Mouse (Mus musculus): ENCODE results near the gene Rbm43.

The Rbm43 gene

DNA sequence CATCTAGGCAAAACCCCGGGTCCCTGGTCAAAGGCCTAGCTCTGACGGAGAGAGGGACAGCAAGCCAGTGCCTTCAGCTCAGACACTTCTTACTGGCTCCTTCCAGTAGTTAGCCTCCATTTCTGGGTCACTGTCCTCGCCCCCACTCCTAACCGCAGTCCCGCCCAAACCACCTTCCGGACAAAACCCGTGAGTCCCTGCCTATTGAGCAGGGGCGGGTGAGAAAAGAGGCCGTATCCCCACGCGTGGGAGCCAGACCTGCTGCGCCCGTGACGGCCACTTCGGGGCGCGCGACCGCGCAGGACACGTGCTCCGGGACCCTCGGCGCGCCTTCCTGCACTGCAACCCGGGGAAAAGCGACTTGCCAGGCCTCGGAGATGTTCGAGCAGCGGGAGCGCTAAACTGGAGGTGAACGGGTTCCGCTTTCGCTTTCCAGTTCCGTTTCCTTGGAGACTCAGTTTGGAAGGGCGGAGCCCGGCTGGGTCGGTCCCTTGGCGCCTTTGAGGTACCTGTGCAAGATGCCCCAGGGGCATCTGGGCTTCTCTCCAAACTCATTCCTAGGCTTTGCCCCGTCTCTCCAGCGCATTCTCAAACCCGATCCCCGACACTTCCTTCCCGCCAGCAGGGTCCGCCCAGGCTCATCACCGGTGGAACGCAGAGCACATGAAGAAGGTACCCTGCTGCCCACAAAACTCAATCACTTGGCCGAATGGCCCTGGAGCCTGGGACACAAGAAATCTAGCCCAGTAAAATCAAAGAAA, at the start of gene Rbm43:
Gene Rbm43, minus strand, starts transcription at position 590 of the 761 bp plus-strand sequence.
- peak; percentile 85 to 86 for DNase-seq (ENCODE audit: low spot score in 2 of 2)

DNA sequence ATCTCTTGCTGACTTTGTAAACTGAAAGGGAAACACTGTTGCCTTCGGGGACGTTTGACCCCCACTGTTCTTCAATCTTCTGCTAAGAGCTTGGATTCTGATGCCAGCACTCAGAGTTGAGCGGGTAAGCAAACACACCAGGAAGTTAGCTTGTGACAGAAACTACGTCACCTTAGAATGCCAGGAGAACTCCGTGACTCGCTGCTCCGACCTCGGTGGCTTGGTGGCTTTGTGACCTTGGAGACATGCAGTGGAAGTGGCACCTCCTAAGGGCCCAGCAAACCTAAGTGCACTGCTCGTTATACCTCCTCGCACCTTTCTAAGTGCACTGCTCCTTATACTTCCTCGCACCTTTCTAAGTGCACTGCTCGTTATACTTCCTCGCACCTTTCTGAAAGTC, 47.3 kb upstream of the Rbm43 start:
- DNase-seq (ENCODE audit: low spot score in 2 of 2) = no peak

DNA sequence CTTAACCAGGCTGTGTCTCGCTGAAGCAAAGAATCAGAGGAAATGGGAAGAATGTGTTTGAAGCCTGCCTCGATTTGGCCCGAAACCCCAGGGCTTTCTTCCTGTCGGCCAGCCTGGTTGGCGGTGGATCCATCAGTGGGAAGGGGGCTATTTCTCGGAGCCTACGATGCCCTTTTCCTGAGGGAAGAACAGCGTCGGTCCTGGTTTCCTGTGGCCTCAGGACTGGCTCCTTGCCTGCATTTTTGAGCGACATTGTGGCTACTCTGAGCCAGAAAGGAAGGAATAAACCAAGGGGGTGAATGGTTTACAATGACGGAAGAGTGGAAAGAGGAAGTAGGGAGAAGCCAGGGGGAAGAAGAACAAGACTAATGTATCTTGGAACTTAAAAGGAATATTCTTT, 46.7 kb upstream of the Rbm43 start:
- peak in 1 of 2 experiments; percentile 25 for DNase-seq (ENCODE audit: low spot score in 2 of 2)

DNA sequence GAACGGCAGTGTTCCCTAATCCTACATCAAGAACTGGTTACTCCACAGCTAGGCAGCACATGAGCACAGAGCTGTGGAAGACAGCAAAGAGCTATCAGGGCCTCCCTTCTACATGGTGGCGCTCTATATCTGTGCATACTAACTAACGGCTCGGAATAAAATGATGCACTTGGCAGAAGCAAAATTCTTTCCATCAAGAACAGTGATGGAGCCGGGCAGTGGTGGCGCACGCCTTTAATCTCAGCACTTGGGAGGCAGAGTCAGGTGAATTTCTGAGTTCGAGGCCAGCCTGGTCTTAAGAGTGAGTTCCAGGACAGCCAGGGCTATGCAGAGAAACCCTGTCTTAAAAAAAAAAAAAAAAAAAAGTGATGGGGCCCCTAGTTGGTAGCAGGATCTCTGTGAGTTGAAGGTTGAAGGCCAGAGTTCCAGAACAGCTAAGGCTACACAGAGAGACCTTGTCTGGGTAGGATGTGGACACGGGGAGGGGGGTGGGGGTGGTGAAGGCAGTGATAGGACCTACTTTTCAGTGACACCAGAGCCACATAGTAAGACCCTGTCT, 38.5 kb upstream of the Rbm43 start, which contains the start of gene Nmi:
Gene Nmi, minus strand, starts transcription at position 85 of the 559 bp plus-strand sequence.
- no peak for DNase-seq (ENCODE audit: low spot score in 2 of 2)

DNA sequence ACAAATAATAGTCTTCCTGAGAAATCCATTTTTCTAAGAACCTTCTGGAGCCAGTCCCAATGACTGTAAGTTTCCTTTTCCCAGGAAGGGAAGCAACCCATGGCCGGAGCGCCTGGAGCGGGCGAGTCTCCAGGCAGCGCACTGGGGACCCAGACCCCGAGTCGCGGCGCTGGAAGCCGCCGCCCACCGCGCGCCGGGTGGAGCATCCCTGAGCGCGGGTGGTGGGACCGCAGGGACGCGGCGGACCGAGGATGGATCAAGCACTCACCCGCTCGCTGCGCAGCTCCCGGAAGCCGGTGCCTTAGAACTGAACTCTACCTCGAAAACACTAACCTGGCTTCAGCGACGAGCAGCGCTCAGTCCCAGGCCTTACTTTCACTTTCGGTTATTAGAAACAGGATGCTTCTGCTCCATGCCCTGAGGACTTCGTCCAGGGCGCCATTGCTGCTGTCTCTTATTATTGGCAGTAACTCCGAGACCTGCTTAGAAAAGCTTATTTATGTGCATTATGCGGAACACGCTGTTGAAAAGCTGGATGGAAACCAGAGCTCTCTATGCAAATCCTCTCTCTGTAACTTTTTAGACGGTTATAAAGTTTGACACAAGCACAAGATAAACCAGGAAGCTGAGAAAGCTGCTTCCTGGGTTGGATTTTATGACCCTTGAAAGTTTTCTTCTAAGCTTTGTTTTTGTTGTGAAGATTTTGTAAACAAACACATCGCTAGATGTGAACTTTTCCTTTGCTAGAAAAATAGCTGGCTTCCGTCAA, 37.9 kb upstream of the Rbm43 start:
- peak in 1 of 2 experiments; percentile 38 for DNase-seq (ENCODE audit: low spot score in 2 of 2)

DNA sequence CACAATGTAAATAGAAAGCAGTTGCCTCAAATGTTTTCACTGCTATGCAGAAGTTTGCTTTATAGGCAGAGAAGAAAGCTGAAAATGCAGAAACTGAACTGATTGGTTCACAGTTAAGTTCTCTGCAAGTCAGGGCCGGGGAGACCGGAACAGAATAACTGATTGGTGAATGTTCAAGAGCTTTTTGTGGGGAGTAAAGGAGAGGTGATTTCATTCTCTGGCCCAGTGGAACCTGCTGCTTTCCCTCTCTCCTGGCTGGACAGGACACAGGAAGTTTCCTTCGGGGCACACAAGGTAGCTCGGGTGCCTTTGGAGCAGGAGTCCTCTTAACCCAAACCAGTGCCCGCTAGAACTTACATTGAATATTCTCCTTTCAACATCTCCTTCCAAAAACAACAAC, 37.2 kb upstream of the Rbm43 start:
- no peak for DNase-seq (ENCODE audit: low spot score in 2 of 2)

DNA sequence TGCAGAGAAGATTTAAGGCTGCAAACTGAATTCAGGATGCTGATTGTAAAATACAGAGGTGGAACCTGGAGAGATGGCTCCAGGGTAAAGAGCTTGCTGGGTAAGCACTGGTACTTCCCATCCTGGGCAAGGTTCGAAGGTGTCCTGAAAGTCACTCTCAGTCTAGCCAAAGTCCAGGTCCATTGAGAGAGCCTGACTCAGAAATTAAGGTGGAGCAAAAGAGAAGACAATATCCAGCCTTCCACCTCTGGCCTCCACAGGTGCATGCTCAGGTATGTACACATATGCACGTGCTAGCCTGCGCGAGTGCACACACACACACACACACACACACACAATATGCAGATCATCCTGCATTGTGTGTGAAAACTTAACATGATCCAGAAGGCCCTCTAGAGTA, 35.9 kb upstream of the Rbm43 start:
- no peak for DNase-seq (ENCODE audit: low spot score in 2 of 2)

DNA sequence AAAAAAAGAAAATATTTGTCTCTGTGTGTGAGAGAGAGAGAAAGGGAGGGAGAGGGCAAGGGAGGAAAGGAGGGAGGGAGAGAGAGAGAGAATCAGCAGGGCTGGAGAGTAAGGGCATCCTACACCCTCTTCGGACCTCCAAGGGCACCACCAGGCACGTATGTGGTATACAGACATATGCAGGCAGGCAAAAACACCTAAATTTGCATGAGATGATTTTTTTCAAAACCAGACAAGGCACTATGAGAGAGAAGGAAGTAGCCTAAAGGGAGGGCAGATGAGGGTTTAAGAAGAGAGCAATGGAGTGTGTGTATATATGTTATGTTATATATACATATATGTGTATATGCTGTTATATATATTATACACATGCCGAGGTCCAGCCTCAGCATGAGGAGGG, 32.3 kb upstream of the Rbm43 start:
- DNase-seq (ENCODE audit: low spot score in 2 of 2) = no peak

DNA sequence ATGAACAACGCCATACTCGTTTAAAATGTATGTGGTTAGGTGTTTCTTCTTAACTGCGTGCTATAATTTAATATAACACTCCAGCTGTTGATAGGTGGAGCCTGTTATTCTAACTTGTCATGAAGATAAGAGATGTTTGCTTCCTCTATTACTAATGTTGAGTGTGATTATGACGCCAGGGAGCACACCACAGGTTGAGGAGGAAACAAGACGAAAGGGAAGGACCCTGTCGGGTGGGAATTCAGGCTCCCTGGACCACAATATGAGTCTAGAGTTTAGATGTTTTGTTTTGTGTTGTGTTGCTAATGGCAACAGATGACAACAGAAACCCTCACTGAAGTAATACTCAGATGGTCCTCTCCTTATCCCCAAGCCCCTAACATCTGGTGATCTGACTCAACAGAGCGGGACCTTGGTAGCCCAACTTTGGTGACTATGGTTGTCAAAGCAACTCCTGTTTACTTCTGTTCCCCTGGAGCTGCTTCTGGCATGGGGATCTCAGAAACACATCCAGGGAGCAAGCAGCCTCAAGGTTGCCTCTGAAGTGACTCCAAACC, 18.8 kb upstream of the Rbm43 start:
- no peak for DNase-seq (ENCODE audit: low spot score in 2 of 2)

DNA sequence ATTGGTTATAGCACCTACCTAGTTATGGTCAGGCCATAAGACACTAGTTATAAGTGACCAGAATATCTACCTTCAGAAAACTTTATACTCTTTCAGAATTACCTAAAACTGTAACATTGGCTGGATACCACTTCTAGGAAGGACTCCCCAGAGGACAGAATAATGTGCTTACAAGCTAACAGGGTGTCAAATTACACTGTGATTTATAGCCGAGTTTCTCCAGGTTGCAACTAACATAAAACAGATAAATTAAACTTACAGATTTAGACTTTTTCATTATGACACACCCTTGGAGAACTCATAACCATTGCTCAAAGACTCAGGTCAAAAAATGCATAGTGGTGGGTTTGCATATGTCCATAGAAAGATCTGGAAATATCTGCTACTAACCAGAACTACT, 15.9 kb upstream of the Rbm43 start:
- DNase-seq (ENCODE audit: low spot score in 2 of 2) = no peak

DNA sequence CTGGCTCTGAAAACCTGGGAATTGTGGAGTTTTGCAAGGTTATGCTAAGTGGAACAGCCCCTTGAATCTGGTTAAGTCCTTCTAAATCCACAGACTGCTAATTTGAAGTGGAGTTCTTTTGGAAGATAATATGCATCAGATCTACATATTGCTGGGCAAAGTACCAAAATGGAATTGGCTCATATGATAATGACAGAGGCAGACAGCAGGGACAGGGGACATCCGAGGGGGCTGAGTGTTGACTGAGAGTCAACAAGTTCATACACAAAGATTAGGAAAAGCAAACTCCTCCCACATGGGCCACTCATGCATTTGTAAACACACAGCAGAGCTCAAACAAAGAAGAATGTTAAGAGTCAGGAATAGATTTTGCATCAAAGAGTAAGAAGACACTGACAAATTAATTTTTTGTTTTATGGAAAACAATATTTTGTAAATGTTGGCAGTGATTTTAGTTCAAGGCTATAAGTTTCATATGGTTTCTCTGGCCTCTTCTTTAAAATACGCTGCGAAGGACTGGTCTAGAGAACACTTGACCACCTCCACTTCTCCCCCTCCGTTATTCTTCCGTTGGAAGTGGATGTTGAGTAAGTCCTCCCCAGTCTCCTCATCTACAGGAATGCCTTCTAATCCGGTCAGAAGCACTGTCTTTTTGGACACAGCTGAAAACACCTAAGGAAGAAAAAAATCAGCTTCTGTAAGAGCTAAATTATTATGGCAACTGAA, 13.3 kb upstream of the Rbm43 start:
- no peak for DNase-seq (ENCODE audit: low spot score in 2 of 2)

DNA sequence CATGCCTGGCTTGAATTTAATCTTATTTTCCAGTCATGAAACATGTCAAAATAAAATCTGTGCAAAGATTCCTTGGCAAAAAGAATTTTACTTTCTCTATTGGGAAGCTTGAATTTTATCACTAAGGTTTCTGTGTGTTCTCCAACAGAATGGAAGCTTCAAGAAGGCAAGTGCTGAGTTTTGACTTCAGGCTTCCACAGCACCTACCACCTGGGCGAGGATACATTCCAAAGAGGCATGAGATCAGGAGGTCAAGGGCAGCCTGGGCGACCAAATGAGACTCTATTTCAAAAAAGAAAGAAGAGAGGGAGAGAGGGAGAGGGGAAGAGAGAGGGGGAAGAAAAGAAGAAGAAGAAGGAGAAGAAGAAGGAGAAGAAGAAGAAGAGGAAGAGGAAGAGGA, 10.8 kb upstream of the Rbm43 start:
- no peak for DNase-seq (ENCODE audit: low spot score in 2 of 2)

DNA sequence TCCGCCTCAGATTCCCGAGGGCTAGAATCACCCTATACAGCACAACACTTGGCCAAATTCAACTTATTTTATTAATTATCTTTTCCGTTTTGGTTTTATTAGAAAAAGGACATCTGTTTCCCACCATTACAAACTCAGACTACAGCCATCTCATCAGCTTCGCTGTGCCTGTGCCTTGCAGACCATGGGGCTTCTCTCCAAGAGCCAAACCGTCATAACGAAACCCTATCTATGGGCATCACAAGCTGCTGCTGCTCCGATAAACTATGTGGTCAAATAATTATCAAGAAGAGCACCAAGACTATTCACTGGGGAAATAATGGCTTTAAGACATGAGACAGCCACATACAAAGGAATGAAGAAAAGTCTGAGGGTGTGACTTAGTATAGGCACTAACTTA, 6.9 kb upstream of the Rbm43 start:
- no peak for DNase-seq (ENCODE audit: low spot score in 2 of 2)

DNA sequence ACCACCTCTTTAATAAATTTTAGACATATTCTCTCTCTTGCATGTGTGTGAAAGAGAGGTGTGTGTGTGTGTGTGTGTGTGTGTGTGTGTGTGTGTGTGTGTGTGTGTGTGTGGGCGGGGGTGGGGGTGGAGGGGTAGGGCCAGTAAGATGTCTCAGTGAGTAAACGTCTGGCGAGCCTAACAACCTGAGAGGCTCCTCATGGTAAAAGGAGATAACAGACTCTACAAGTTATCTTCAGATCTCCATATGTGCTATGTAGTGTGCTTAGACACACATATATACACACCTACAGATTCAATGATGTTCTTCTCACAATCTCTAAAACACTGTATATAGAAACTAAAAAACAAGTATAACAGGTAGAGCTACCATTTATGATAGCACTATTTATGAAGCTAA, 3.8 kb upstream of the Rbm43 start:
- DNase-seq (ENCODE audit: low spot score in 2 of 2) = no peak

DNA sequence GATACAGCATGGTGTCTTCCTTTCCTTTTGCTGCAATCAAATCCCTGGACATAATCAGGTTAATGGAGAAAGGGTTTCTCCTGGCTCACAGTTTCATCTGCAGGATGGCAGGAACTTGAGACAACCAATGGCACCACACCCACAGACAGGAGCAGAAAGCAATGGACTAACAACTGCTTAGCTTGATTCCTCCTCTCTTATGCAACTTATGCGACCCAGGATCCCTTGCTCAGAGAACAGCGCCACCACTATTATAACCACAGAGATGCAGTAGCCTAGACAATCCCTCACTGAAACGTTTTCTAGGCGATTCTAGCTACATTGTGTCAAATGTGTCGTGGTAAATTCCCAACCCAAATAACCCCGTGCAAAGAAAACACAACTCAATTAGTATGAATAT, 2.0 kb upstream of the Rbm43 start:
- no peak for DNase-seq (ENCODE audit: low spot score in 2 of 2)

DNA sequence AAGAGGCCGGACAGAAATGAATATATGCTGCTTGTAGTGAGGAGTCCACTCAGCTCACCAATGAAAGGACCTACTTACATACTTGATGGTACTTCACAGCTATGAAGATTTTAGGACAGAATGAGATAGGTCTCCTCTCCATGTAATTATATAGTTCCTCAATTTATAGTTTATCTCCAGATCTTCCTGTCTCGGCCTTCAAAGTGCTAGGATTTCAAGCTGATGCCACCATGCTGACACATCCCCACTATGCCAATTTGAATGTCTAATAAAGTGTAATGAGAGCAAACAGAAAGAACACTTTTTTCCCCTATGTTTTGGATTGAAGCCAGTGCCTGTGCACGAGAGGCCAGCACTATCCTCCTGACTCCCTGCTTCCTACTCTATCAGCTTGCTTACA, 1.6 kb upstream of the Rbm43 start:
- no peak for DNase-seq (ENCODE audit: low spot score in 2 of 2)

DNA sequence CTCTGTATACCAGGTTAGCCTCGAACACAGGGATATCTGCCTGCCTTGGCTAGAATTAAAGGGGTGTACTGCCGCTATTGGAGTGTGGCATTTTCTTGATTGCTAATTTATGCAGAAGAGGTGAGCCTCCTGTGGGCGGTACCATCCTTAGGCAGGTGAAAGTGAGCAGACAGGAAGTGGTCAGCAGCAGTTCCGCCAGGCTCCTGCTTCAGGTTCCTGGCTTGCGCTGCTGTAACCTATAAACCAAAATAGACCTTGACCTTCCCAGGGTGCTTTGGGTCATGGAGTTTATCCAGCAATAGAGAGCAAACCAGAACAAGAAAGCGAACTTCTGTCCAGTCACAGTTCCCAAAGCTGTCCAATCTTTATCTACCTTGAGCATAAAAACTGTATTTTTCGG, 958 bp upstream of the Rbm43 start:
- no peak for DNase-seq (ENCODE audit: low spot score in 2 of 2)

DNA sequence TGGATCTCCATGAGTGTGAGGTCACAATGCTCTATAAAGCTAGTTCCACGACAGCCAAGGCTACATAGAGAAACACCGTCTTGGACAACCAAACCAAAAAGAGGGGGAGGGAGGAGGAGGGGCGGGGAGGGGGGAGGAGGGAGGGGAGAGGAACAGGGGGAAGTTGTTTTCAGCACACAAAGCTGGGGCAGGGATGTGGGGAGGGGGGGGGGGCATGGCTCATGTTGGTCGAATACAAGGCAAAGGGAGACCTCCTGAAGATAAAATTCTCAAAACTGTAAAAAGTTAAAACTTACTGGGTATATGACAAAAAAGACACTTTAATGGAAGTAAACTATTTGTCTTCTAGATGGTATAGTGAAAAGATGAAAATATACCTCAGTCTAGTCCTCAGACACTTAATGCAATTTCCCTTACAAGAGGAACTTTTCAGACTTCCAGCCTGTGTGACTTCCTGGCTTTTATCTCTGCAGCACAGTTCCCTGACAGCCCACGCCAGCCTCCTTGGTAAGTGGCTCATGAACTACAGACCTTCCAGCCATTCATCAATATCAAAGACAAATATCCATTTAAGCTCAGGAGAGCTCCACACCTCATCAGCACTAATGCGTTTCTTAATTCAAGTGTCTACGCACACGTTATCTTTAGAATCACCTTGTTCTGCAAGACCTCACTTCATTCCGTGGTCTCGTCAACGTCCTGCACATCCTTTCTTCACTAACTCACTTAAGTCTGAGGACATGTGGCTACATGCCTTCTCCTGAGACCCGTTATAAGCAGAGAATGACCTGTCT, 1.4 kb downstream of the Rbm43 start:
- DNase-seq (ENCODE audit: low spot score in 2 of 2) = no peak

DNA sequence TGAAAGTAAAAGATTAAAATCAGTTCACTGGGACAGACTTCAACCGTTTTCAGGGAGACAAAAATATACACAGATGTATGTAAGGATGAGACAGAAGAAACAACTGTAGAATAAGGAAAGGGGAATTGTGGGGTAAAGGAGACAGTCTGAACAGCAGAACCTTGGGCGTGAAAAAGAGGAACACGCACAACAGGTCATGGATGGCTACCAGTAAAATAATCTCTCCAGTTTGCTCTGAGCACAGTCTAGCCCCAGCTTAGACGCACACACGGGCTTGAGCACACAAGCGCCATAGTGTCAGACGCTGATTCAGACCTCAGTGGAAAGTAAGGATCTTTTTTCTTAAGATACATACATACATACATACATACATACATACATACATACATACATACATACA, 3.7 kb downstream of the Rbm43 start:
- DNase-seq (ENCODE audit: low spot score in 2 of 2) = no peak

DNA sequence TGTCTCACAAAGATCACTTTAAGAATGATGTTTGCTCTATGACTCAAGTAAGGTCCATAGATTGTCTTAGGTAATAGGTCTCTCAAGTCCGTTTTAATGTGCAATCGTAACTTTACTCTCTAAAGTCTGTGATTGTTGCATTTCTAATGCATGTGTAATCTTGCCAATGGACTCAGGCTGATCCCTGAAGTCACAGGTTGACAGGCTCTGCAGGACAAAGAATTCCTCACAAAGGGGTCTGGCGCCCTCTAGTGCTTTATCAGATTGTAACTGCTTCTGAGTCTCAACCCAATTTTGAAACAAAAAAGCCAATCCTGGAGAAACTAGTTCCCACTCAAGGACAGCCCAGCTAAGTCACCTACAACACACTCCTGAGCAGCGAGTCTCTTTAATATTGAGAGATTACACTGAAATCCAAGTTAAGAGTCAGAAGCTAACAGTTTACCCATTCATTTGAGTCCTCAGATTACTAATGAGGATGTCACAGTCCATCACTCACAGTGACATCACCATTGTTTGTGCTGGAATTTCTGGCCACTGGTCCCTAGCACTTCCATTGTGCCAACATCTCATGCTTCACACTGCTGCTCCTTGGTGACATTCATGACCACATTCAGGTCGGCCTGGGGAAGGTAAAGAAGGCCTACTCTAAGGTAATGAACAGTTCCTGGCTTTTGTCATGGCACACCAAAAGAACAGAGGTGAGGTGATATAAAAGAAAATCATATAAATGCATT, 19.9 kb downstream of the Rbm43 start:
- peak; percentile 76 to 86 for DNase-seq (ENCODE audit: low spot score in 2 of 2)
